Mouse (Mus musculus) hindbrain, embryonic 14.5 days (tissue): ENCODE measurements around the gene Mdga1. TPM values are rescaled to one million over a fixed set of nuclear protein-coding genes. Genes with fewer than 3 reads are reported as not detected.

Experiments used
- ATAC-seq: fragments of 200-750 bp; cut with Nextera tagmentation; 2 replicates; pipeline ENCODE4 v1.8.0; 2017; ENCODE audit warnings: moderate number of reproducible peaks, mild to moderate bottlenecking, moderate TSS enrichment, moderate library complexity; ENCODE audit not compliant: low FRiP score
- DNase-seq: peaks from one replicate; pipeline ENCODE4 v3.0.0-alpha.2; 2015; ENCODE audit warnings: low spot score
- H3K27ac ChIP-seq: fragments of 300-500 bp; sonication (generic); 2 replicates; pipeline ENCODE4 v1.5.1; 2014; ENCODE audit warnings: mild to moderate bottlenecking, moderate library complexity
- H3K27me3 ChIP-seq: fragments of 300-500 bp; sonication (generic); 2 replicates; pipeline ENCODE4 v1.6.1; 2014; ENCODE audit warnings: mild to moderate bottlenecking, low read length, mixed read lengths; ENCODE audit not compliant: control insufficient read depth, insufficient read depth
- H3K36me3 ChIP-seq: fragments of 300-500 bp; sonication (generic); replicated peaks from 2 replicates; pipeline ENCODE4 v1.6.1; 2014; ENCODE audit not compliant: control insufficient read depth, insufficient read depth
- H3K4me1 ChIP-seq: fragments of 300-500 bp; sonication (generic); replicated peaks from 2 replicates; pipeline ENCODE4 v1.6.1; 2014; ENCODE audit warnings: antibody characterized with exemption, low read length, mixed read lengths; ENCODE audit not compliant: control insufficient read depth, insufficient read depth
- H3K4me2 ChIP-seq: fragments of 300-500 bp; sonication (generic); replicated peaks from 2 replicates; pipeline ENCODE4 v1.6.1; 2014; ENCODE audit warnings: mild to moderate bottlenecking, moderate library complexity
- H3K4me3 ChIP-seq: fragments of 300-500 bp; sonication (generic); replicated peaks from 2 replicates; pipeline ENCODE4 v1.5.1; 2014; ENCODE audit warnings: mild to moderate bottlenecking, low read length
- H3K9ac ChIP-seq: fragments of 300-500 bp; sonication (generic); 2 replicates; pipeline ENCODE4 v1.6.1; 2014
- H3K9me3 ChIP-seq: fragments of 300-500 bp; sonication (generic); 2 replicates; pipeline ENCODE4 v1.6.1; 2016; ENCODE audit warnings: low read length; ENCODE audit not compliant: control insufficient read depth
- WGBS: fragments of 180-500 bp; shearing (Covaris S2); extraction: QIAGEN DNeasy Blood & Tissue Kit; methylation state at CpG from one replicate; pipeline ENCODE4 v1.1.7; 2014; 5-methylcytosine and 5-hydroxymethylcytosine counted together
- polyA plus RNA-seq: library from polyadenylated mRNA; unstranded; fragments of >200 nt; fragmentation: Nextera tagmentation; extraction: Ambion mirVana; gene quantifications from 2 replicates; pipeline ENCODE4 v1.2.1, GENCODE M21; 2014

Mdga1 gene
- polyA plus RNA-seq, 1 experiment from 2014 or later: 17.6 TPM

- ATAC-seq (no peak), DNase-seq (no peak)
- Histone ChIP-seq H3K36me3 (no peaks in the 10 kb centered on the region), H3K4me3 (no peak overlapping the region), H3K9ac (no peak overlapping the region), H3K27ac (no peak overlapping the region), H3K9me3 (no peaks in the 10 kb centered on the region), H3K4me1 (peaks cover 4% of the 10 kb centered on the region; the same call in 1 of the 2 replicates), H3K4me2 (no peak overlapping the region), H3K27me3 (no peaks in the 10 kb centered on the region)
- WGBS: 72% methylated on average over 24 of the region's 24 CpGs
Measured at GRCm38 (mm10) chr17:29998566-29999295, 28.8 kb upstream of the Mdga1 start.

DNA sequence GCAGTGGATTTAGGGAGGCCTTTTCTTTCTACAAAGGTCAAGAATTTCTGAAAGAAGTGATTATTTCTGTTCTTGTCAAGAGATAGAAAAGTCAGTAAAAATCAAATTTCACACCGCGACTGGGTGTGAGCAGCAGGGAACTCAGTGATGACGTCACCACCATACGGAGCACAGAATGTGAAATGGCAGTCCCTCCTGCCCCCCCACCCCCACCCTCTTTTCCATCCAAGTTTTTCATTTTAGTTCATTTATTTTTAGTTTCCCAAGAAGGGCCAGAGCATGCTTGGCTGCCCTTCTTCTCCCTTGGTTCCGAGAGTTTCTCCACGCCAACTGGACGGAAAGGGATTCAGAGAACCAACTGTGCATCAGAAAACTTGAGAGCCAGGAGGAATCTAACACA, 27.8 kb upstream of the Mdga1 start:
- H3K4me2 ChIP-seq: no peak overlapping the region
- H3K4me1 ChIP-seq: no peaks in the 10 kb centered on the region
- H3K27me3 ChIP-seq: no peaks in the 10 kb centered on the region
- no peak overlapping the region for H3K4me3 ChIP-seq
- no peaks in the 10 kb centered on the region for H3K9me3 ChIP-seq
- ATAC-seq (no peak), DNase-seq (no peak)
- H3K9ac ChIP-seq: no peak overlapping the region
- 59% methylated on average over 7 of the region's 7 CpGs for WGBS
- H3K27ac ChIP-seq: no peak overlapping the region
- no peaks in the 10 kb centered on the region for H3K36me3 ChIP-seq

DNA sequence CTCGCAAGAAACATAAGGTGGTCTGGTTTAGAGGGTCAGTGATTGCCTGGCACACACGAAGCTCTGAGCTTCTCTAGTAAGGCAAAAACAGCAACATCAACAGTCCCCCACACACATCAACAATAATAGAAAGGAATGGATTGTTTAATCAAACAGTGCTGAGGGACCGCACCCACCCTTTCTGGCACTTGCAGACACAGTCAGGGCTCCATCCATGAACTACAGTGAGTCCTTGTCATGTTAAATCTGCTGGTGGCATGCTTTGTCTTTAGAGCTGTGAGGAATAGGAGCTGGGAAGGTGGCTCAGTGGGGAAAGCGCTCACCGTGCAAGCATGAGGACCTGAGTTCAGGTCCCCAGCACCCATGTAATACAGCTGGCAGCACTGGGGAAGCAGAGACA, 26.1 kb upstream of the Mdga1 start:
- Histone ChIP-seq H3K9me3 (no peaks in the 10 kb centered on the region), H3K4me2 (no peak overlapping the region)
- 87% methylated on average over 5 of the region's 5 CpGs for WGBS

GRCm38 (mm10) chr17:29994459-29994858, 24.6 kb upstream of the Mdga1 start:
- no peak for DNase-seq
- Histone ChIP-seq H3K4me1 (no peaks in the 10 kb centered on the region), H3K27me3 (no peaks in the 10 kb centered on the region), H3K4me2 (no peak overlapping the region), H3K9me3 (no peaks in the 10 kb centered on the region), H3K4me3 (no peak overlapping the region), H3K9ac (no peak overlapping the region), H3K36me3 (no peaks in the 10 kb centered on the region), H3K27ac (no peak overlapping the region)
- ATAC-seq: no peak
- 91% methylated on average over 4 of the region's 4 CpGs for WGBS

More for the DNA sequence above, 26.1 kb upstream of the Mdga1 start:
- H3K4me3 ChIP-seq: no peak overlapping the region
- H3K27me3 ChIP-seq: no peaks in the 10 kb centered on the region
- no peak overlapping the region for H3K27ac ChIP-seq
- H3K4me1 ChIP-seq: no peaks in the 10 kb centered on the region
- no peak overlapping the region for H3K9ac ChIP-seq
- no peak for DNase-seq
- no peak for ATAC-seq
- H3K36me3 ChIP-seq: no peaks in the 10 kb centered on the region

DNA sequence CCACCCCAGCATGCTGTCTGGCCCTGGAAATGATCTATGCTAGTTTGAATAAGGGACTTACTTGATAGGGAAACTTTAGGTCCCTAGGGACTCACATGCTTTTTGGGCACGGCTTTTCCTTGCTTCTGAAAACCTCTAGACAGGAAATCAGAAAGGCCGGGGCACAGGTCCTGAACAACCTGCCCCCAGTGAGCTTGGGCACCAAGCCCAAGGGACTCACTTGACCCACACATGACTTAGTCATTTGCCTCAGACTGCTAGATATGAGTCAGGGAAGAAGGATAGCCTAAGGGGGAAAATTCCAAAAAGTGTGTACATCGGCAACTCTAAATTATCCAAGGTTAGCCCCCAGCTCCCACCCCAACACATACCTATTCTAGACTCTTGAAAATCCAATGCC, 24.1 kb upstream of the Mdga1 start:
- Histone ChIP-seq H3K9ac (no peak overlapping the region), H3K4me3 (no peak overlapping the region), H3K4me1 (no peaks in the 10 kb centered on the region), H3K27ac (no peak overlapping the region), H3K9me3 (no peaks in the 10 kb centered on the region), H3K36me3 (no peaks in the 10 kb centered on the region), H3K27me3 (no peaks in the 10 kb centered on the region), H3K4me2 (no peak overlapping the region)
- ATAC-seq (no peak), DNase-seq (no peak)
- 83% methylated on average over 3 of the region's 3 CpGs for WGBS

DNA sequence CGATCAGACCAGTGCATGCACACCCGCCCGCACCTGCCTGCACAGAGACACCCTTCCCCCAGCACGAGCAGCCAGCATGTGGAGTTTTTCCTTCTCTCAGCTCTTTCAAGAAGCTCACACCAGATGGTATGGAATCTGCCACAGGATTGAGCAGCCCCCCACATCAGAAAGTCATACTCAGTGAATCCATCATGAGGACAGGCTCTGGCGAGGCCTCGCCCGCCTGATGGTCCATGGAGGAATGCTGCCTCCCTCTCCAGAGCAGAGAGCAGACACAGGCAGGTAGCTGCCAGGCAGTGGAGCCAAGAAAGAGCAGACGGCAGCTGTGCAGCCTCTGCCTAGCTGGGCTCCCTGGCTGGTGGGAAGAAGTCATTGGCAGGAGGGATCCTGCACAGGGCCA, 23.6 kb upstream of the Mdga1 start:
- peak; percentile 55 for DNase-seq
- Histone ChIP-seq H3K9ac (no peak overlapping the region), H3K27ac (no peak overlapping the region), H3K36me3 (no peaks in the 10 kb centered on the region), H3K4me1 (no peaks in the 10 kb centered on the region), H3K4me2 (no peak overlapping the region), H3K27me3 (no peaks in the 10 kb centered on the region), H3K9me3 (no peaks in the 10 kb centered on the region), H3K4me3 (no peak overlapping the region)
- 64% methylated on average over 8 of the region's 8 CpGs for WGBS
- peak; percentile 62; the same call in 1 of the 2 replicates for ATAC-seq

- H3K4me1 ChIP-seq: no peaks in the 10 kb centered on the region
- H3K9ac ChIP-seq: no peak overlapping the region
- DNase-seq (no peak), ATAC-seq (no peak)
- no peaks in the 10 kb centered on the region for H3K27me3 ChIP-seq
- H3K4me3 ChIP-seq: no peak overlapping the region
- H3K9me3 ChIP-seq: no peaks in the 10 kb centered on the region
- no peak overlapping the region for H3K4me2 ChIP-seq
- H3K27ac ChIP-seq: no peak overlapping the region
- no peaks in the 10 kb centered on the region for H3K36me3 ChIP-seq
- 90% methylated on average over 2 of the region's 2 CpGs for WGBS
Measured at GRCm38 (mm10) chr17:29990845-29991244, 21.0 kb upstream of the Mdga1 start.

- Histone ChIP-seq H3K4me1 (no peaks in the 10 kb centered on the region; the same call in 1 of the 2 replicates), H3K9ac (no peak overlapping the region), H3K36me3 (no peaks in the 10 kb centered on the region), H3K4me3 (no peak overlapping the region), H3K4me2 (no peak overlapping the region), H3K27me3 (no peaks in the 10 kb centered on the region), H3K9me3 (no peaks in the 10 kb centered on the region), H3K27ac (no peak overlapping the region)
- WGBS: 92% methylated on average over 3 of the region's 3 CpGs
- DNase-seq (no peak), ATAC-seq (no peak)
Measured at GRCm38 (mm10) chr17:29990136-29990535, 20.2 kb upstream of the Mdga1 start.

- Histone ChIP-seq H3K4me2 (no peak overlapping the region), H3K36me3 (no peaks in the 10 kb centered on the region), H3K4me3 (no peak overlapping the region), H3K9me3 (no peaks in the 10 kb centered on the region), H3K27ac (no peak overlapping the region), H3K9ac (no peak overlapping the region), H3K4me1 (no peaks in the 10 kb centered on the region; the same call in 1 of the 2 replicates), H3K27me3 (no peaks in the 10 kb centered on the region)
- no peak for DNase-seq
- 87% methylated on average over 5 of the region's 5 CpGs for WGBS
- no peak for ATAC-seq
Measured at GRCm38 (mm10) chr17:29989653-29990052, 19.8 kb upstream of the Mdga1 start.

DNA sequence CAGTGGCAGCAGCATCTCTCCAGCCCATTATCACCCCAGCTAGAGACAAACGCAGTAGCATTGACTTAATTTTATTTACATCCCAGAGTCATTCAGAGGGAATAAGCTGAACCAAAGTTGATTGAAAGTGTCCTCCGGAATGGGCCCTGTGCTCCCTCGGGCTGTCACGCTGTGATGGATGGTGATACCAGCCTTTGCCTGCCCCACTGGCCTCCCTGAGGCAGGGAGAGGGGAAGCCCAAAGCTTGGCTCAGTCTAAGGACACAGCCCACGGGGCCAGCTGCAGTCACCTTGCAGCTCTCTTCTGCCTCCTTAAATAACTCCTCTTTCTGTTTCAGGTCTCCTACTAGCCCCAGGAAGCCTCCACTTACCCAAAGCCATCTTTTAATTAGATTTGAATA, 18.3 kb upstream of the Mdga1 start:
- WGBS: 28% methylated on average over 5 of the region's 5 CpGs
- no peak for ATAC-seq

More for the DNA sequence above, 18.3 kb upstream of the Mdga1 start:
- Histone ChIP-seq H3K9ac (no peak overlapping the region), H3K27me3 (no peaks in the 10 kb centered on the region), H3K4me2 (no peak overlapping the region), H3K9me3 (no peaks in the 10 kb centered on the region), H3K4me1 (no peaks in the 10 kb centered on the region; the same call in 1 of the 2 replicates), H3K4me3 (no peak overlapping the region), H3K36me3 (no peaks in the 10 kb centered on the region), H3K27ac (no peak overlapping the region)
- no peak for DNase-seq
